Mouse (Mus musculus) heart, adult 18-20 months (tissue): ENCODE measurements at regions not wholly inside any gene's neighbourhood (a gene's known extent, or its start where the extent isn't known, plus 50 kb on each side); places are given as distances from the start of the nearest gene placed in this dataset.

Source experiments
- DNase-seq, 2 experiments: peaks; one replicate each; pipeline ENCODE4 v3.0.0; 2021 to 2022; ENCODE audit warnings: mixed read lengths in 1 of 2

- no peak for DNase-seq
These were observed 53.8 kb downstream of the Neurod6 start for GRCm38 (mm10) chr6:55627228-55627627.

DNA sequence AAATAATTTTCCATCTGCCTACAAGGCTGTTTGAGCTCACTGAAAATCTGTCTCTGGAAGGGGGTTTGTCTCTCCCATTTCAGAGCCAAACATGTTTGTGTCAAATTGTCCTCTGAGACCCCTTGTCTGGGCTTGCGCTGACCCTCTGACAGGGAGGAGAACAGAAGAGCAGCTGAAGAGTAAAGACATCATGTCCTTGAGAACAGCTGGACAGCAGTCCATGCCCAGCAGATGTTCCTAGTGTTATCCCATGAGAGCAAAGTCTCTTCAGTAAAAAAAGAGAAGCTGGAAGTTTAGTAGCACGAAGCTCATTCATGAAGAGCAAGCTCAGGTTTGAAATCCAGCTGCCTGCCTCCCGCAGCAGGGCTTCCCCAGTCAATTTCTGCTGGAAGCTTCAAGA, 60.7 kb downstream of the Neurod6 start:
- DNase-seq, result peak; percentile 26 to 48

- DNase-seq, result peak; percentile 35 to 43
These were observed 63.1 kb downstream of the Neurod6 start for GRCm38 (mm10) chr6:55617922-55618481.

DNA sequence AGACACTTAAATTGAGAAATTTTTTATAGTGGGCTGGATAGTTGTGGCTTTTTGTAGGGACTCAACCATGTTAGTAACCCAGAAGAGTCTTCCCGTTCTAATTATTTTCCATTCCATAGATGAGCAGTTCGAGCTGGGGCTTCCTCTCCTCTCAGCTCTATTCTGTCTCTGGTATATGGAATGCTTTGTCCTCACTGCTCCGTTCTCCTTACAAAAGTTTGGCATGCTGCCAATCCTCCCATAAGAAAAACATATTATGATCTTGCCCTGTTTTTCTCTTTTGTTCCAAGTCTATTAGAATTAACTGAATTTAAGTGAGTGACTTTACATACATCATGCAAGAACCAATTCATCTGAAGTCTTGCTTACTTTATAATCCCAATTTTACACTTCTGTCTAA, 70.7 kb downstream of the Neurod6 start:
- DNase-seq, result no peak

- no peak for DNase-seq
These were observed 71.1 kb downstream of the Neurod6 start for GRCm38 (mm10) chr6:55609976-55610375.

- DNase-seq, result no peak
These were observed 72.0 kb downstream of the Neurod6 start for GRCm38 (mm10) chr6:55609053-55609452.

- no peak for DNase-seq
These were observed 84.0 kb downstream of the Neurod6 start for GRCm38 (mm10) chr6:55597088-55597487.

DNA sequence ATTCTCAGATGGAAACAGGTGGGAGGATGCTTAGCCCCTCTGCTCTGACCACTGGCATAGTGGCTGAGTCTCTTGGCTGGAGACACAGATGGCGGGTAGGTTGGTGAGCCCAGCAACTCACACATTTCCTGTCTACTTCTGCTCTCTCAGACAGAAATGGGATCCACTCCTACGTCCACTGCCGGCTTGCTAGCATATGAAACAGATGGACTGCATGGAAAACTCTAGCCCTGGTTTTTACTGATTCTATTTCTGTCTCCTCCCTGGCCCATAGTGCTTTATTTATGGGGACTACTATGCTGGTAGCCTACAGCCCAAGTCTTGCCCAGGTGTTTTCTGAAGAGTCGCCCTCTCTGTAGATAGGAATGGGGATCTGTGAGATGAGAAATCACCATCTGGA, 88.9 kb downstream of the Neurod6 start:
- no peak for DNase-seq

DNA sequence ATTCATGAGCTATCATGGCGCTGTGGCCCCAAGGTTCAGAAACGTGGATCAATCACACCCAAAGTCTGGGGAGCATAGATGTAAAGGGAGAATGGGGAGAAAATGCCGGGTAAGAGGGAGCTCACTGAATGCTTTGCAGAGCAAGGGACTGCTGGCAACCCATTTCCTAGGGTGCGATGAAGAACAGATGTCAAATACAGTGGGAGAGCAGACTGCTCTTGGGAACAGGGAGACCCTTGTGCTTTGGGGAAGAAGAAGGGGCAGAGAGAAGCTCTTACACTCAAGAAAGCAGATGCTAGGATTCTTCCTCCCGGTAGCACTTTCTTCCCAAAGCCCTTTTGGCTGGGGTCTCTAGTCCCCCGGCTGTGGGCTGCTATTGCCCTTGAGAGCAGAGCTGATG, 100.0 kb downstream of the Neurod6 start:
- DNase-seq, result no peak

DNA sequence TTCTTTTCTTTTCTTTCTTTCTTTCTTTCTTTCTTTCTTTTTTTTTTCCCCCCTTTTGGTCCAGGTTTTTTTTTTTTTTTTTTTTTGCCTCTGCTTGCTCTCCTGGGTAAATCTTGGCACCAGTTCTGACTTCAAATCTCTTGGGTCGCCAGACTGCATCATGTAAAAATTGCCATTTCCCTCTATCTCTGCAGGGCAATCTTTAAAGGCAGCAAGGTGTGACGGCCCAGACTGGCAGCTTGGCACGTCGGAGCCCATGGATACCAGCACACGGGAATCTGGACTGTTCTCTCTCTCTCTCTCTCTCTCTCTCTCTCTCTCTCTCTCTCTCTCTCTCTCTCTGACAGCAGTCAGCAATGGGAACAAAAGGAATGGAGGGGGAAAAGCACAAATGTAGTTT, 101.0 kb downstream of the Neurod6 start:
- no peak for DNase-seq

DNA sequence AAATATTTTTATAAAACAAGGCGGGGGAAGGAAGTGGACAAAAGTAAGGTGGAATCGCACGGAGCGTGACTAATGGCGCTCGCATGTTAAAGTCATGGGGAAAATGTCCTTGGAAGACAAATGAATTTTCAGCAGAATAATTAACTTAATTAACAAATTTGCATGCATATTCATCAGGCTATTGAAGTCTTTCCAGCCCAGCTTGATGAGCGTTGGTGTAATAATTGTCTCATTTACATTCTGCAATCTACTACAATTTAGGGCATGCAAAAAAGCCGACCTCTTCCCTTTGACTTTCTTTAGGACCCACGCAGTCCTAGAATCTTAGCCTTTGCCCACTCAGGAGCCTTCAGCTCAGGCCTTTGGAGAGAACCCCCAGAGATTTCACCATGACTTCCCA, 101.5 kb downstream of the Neurod6 start:
- DNase-seq, result no peak

DNA sequence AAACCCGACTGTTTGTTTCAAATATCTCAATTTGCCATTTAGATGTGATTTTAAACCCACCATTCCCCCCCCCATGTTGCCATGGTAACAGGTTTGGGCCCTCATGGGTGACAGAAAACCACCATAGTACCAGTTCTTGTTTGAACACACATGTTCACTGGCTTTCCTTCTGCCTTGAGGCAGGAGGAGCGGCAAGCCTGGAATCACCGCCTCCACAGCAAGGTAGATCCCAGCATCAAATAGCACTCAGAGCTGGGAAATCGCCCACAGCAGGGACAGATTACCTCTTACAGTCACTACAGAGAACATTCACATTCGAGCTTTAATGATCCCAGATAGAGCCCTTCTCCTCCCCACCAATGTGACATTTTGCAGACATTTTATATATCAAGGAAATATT, 102.0 kb downstream of the Neurod6 start:
- DNase-seq, result no peak

DNA sequence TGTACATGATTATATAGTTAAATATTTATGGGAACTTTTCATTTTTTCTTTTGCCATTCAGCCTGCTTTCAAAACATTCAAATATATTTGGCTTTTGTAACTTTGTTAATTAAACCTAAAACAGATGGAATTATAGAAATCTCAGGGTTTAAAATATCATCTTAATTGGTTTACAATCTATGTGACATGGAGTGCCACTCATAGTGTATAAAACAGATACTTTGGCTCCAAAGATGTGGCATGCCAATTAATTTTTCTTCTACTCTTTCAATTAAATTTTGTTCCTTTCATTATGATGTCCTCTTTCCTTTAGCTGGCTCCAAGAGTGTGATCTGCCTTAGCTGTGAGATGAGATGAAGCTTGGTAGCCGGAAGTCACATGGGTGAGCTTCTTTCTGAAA, 103.0 kb downstream of the Neurod6 start:
- no peak for DNase-seq

GRCm38 (mm10) chr6:55567521-55567920, 113.5 kb downstream of the Neurod6 start:
- DNase-seq, result no peak

GRCm38 (mm10) chr6:55565260-55566209, 113.8 kb downstream of the Adcyap1r1 start:
- no peak for DNase-seq

DNA sequence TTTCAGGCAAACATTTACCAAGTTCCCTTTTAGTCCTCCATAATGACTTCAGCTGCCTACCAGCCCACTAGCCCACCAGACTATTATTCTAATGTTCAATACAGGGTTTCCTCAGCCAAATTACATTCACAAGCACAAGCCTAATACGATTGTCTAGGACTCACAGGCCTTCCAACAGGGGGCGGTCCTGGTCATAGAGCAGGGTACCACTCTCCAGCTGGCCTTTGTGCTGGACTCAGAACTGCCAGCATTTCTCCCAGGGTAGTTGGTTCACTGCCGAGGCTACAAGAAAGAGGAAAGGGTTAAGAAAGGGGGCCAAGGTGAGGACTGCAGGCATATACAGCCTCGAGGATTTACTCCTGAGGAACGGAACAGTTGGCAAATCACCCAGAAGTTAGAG, 108.8 kb downstream of the Adcyap1r1 start:
- DNase-seq, result no peak

DNA sequence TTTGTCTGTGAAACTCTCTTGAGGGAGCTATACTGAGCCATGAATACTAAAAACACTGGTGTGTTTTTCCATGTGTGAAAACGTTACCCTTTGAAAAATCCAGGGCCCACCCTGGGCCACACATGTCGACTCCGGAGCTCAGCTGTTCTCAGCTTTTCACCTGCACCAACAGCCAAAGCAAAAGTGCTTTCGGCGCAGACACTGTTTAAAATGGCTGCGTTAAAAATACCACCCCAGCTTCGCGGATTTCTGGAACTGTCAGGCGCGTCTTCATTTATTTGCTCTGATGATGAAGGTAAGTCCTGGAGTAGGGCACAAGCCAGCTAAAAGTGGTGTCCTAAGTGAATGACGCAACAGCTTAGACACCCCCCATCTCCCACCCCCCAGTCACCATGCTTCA, 108.0 kb downstream of the Adcyap1r1 start:
- DNase-seq, result no peak
